Mouse (Mus musculus) embryonic fibroblast, embryonic 13.5 days (primary cell): ENCODE results near the gene Adgrf4.

ENCODE experiments used
- CTCF ChIP-seq: IDR thresholded peaks from 2 replicates; pipeline ENCODE4 v1.5.1; 2011; ENCODE audit warnings: mild to moderate bottlenecking, control low read depth, low read length, moderate library complexity, borderline replicate concordance; ENCODE audit not compliant: insufficient read depth
- POLR2A ChIP-seq: IDR thresholded peaks from 2 replicates; pipeline ENCODE4 v1.6.1; 2011; ENCODE audit warnings: low read depth, mild to moderate bottlenecking, control low read depth, low read length, moderate library complexity

GRCm38 (mm10) chr17:42738794-42739193, 46.7 kb upstream of the Adgrf4 start:
- TF ChIP-seq POLR2A (no peak), CTCF (no peak)
